Mouse (Mus musculus) thymus, adult 2 months (tissue): ENCODE results near the gene Gpld1. TPM values are rescaled to one million over a fixed set of nuclear protein-coding genes. Genes with fewer than 3 reads are reported as not detected.
A peak's percentile ranks its signal among the peaks of the same experiment; 100 is the strongest.
"Not testable (repeated sequence)": the region's sequence is repeated elsewhere in the genome, so short reads cannot be mapped to it uniquely, and the experiment has no call there.

Experiments used
- DNase-seq: peaks from one replicate; pipeline ENCODE4 v3.0.0; 2021
- H3K27ac ChIP-seq: fragments of 200-500 bp; 2 replicates; pipeline ENCODE4 v1.5.1; 2012; ENCODE audit warnings: low read length, control low read depth; ENCODE audit not compliant: control insufficient read depth, insufficient read depth
- H3K27me3 ChIP-seq: fragments of 200-500 bp; 2 replicates; pipeline ENCODE4 v1.6.1; 2012; ENCODE audit warnings: mild to moderate bottlenecking, low read length, moderate library complexity, mixed read lengths; ENCODE audit not compliant: control insufficient read depth, insufficient read depth
- H3K36me3 ChIP-seq: fragments of 200-500 bp; 2 replicates; pipeline ENCODE4 v1.6.1; 2012; ENCODE audit warnings: mild to moderate bottlenecking, low read length, moderate library complexity; ENCODE audit not compliant: control insufficient read depth, insufficient read depth
- H3K4me1 ChIP-seq: fragments of 200-500 bp; replicated peaks from 2 replicates; pipeline ENCODE4 v1.6.1; 2012; ENCODE audit warnings: low read length; ENCODE audit not compliant: control insufficient read depth, insufficient read depth
- H3K4me3 ChIP-seq: fragments of 200-500 bp; 2 replicates; pipeline ENCODE4 v1.5.1; 2012; ENCODE audit warnings: mild to moderate bottlenecking, low read length, control low read depth, moderate library complexity; ENCODE audit not compliant: control insufficient read depth, insufficient read depth
- CTCF ChIP-seq: fragments of 200-500 bp; IDR thresholded peaks from 2 replicates; pipeline ENCODE4 v1.5.1; 2012; ENCODE audit warnings: mild to moderate bottlenecking, control low read depth, low read length, moderate library complexity, borderline replicate concordance; ENCODE audit not compliant: control insufficient read depth, poor library complexity, insufficient read depth; ENCODE audit errors: extremely low read depth
- POLR2A ChIP-seq: fragments of 200-500 bp; IDR thresholded peaks from 2 replicates; pipeline ENCODE4 v1.6.1; 2012; ENCODE audit warnings: mild to moderate bottlenecking, low read length, control low read depth, moderate library complexity; ENCODE audit not compliant: control insufficient read depth, poor library complexity, insufficient read depth; ENCODE audit errors: extremely low read depth
- WGBS: fragments of 180-500 bp; shearing (Covaris S2); methylation state at CpG from one replicate; pipeline ENCODE4 v1.1.7; 2018; 5-methylcytosine and 5-hydroxymethylcytosine counted together
- polyA plus RNA-seq: library from polyadenylated mRNA; depleted of rRNA; stranded (reverse); fragments of >200 nt; gene quantifications from 2 replicates; pipeline ENCODE4 v1.2.3, GENCODE M21; 2012

Gpld1 gene
- polyA plus RNA-seq, 1 experiment, result 1.0 TPM

DNA sequence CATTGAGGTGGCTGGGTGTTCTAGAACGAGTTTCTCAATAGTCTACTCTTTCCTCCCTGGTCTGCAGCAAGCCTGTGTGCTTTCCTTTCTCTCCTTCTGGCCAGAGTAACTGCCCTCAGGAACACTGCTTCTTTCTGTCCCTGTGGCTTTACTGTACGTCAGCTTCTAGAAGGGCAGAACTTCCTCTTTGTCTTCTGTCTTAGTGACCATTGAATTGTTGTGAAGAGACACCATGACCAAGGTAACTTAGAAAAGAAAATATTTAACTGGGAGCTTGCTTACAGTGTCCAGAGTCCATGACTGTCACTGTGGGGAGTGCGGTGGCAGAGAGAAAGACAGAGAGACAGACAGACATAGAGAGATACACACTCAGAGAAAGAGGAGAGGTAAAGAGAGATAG, 17.1 kb downstream of the Gpld1 start:
- 53% methylated on average over 3 of the region's 3 CpGs for WGBS
- Histone ChIP-seq H3K4me3 (no peak overlapping the region), H3K27me3 (no peaks in the 10 kb centered on the region), H3K27ac (no peak overlapping the region), H3K36me3 (no peaks in the 10 kb centered on the region), H3K4me1 (peaks cover under 1% of the 10 kb centered on the region)
- no peak for DNase-seq
- TF ChIP-seq POLR2A (no peak), CTCF (no peak)

DNA sequence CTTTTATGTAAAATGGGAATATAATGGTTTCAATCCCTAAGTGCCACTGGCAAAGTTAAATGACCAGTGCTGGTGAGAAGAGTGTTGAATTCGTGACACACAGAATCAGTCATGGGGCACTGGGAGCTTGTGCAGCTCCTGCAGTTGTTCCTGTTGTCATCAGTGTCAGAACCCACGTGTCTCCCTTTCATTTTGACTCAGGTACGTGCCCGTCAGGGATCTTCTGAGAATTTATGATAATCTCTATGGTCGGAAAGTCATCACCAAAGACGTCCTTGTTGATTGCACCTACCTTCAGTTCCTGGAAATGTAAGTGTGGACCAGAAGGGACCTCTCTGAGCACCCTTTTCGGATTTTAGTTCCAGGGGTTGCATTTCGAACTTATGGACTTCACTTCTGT, 19.2 kb downstream of the Gpld1 start:
- TF ChIP-seq CTCF (no peak), POLR2A (no peak)
- WGBS, result 83% methylated on average over 8 of the region's 8 CpGs
- Histone ChIP-seq H3K36me3 (no peaks in the 10 kb centered on the region), H3K27ac (no peak overlapping the region), H3K4me1 (peaks cover 6% of the 10 kb centered on the region), H3K4me3 (no peak overlapping the region), H3K27me3 (no peaks in the 10 kb centered on the region)
- DNase-seq, result no peak

- Histone ChIP-seq H3K4me3 (peak overlapping the region; percentile 45), H3K4me1 (peaks cover 6% of the 10 kb centered on the region), H3K27ac (no peak overlapping the region), H3K27me3 (no peaks in the 10 kb centered on the region), H3K36me3 (no peaks in the 10 kb centered on the region)
- WGBS, result 12% methylated on average over 15 of the region's 15 CpGs
- DNase-seq, result peak; percentile 12
- TF ChIP-seq POLR2A (no peak), CTCF (no peak)
Observed at GRCm38 (mm10) chr13:24965130-24965845, 22.3 kb downstream of the Gpld1 start.

DNA sequence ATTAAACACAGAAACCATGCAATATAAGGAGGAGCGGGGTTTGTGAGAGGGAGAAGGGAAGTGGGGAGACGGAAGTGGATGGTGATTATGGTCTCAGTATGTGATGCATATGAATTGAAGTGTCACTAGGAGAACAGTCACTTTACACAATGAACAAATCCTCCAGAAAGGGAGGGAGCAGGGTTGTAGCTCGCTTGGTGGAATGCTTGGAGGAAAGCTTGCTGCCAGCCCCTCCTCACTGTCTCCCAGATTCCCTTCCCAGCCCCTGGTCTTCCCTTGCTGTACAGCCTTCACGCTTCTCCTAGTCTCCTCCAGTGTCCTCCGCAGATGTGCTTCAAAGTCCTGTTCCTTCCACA, 22.9 kb downstream of the Gpld1 start:
- Histone ChIP-seq H3K4me3 (peak overlapping the region; percentile 45), H3K27ac (no peak overlapping the region), H3K36me3 (no peaks in the 10 kb centered on the region), H3K4me1 (peaks cover 6% of the 10 kb centered on the region), H3K27me3 (no peaks in the 10 kb centered on the region)
- no peak for TF ChIP-seq POLR2A
- WGBS, result 39% methylated on average over 5 of the region's 5 CpGs
- DNase-seq, result no peak

DNA sequence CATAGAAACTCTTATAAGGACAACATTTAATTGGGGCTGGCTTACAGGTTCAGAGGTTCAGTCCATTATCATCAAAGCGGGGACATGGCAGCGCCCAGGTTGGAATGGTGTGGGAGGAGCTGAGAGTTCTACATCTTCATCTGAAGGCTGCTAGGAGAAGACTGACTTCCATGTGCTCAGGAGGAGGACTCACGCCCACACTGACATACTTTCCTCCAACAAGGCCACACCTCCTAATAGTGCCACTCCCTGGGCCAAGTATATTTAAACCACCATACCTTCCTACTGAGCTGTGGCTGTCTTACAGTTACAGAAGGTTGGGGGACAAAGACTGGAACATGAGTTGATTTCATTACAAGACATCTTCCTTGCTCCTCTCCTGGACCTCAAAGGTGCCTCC, 28.8 kb downstream of the Gpld1 start:
- WGBS, result 94% methylated on average over 3 of the region's 3 CpGs
- not testable (repeated sequence) for H3K36me3 ChIP-seq, DNase-seq, H3K27ac ChIP-seq, H3K4me1 ChIP-seq, H3K4me3 ChIP-seq, H3K27me3 ChIP-seq

DNA sequence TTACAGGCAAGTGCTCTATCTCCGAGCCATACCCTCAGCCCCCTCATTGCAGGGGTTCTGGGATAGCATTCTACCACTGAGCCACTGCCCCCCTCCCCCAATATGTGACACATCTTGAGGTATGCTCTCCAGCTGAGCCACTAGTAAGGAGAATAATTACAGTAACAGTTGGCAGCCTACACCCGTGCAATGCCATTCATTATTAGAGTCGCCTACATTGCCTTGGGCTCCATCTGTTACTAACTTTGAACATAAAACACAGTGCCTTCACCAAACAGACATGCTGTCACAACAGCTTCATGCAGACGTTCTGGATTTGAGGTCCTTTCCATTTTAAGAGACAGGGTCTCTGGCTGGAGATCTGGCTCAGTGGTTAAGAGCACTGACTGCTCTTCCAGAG, 33.4 kb downstream of the Gpld1 start:
- no peaks in the 10 kb centered on the region for H3K4me1 ChIP-seq
- WGBS, result 93% methylated on average over 4 of the region's 4 CpGs

GRCm38 (mm10) chr13:24977820-24978342, 34.9 kb downstream of the Gpld1 start:
- no peak for TF ChIP-seq CTCF
- TF ChIP-seq POLR2A, result no peak
- Histone ChIP-seq H3K27me3 (no peaks in the 10 kb centered on the region), H3K4me3 (no peak overlapping the region), H3K4me1 (no peaks in the 10 kb centered on the region), H3K27ac (no peak overlapping the region), H3K36me3 (no peaks in the 10 kb centered on the region)
- 88% methylated on average over 5 of the region's 5 CpGs for WGBS
- no peak for DNase-seq

More for the DNA sequence above, 33.4 kb downstream of the Gpld1 start:
- Histone ChIP-seq H3K4me3 (no peak overlapping the region), H3K36me3 (no peaks in the 10 kb centered on the region), H3K27ac (no peak overlapping the region), H3K27me3 (no peaks in the 10 kb centered on the region)
- DNase-seq, result no peak
- TF ChIP-seq POLR2A (no peak), CTCF (no peak)
